Mouse (Mus musculus) ES-Bruce4 (cell line): Measurements from ENCODE around the gene 2210016F16Rik. TPM values are rescaled to one million over a fixed set of nuclear protein-coding genes. Genes with fewer than 3 reads are reported as not detected.
A peak's percentile ranks its signal among the peaks of the same experiment; 100 is the strongest.
"Not testable (repeated sequence)": the region's sequence is repeated elsewhere in the genome, so short reads cannot be mapped to it uniquely, and the experiment has no call there.

ENCODE experiments used
- H3K27ac ChIP-seq: 2 replicates; pipeline ENCODE4 v1.5.1; 2012; ENCODE audit warnings: low read length, inconsistent platforms; ENCODE audit not compliant: insufficient read depth
- H3K27me3 ChIP-seq: 2 replicates; pipeline ENCODE4 v1.6.1; 2012; ENCODE audit warnings: mild to moderate bottlenecking, low read length, inconsistent platforms; ENCODE audit not compliant: control insufficient read depth, poor library complexity, insufficient read depth, severe bottlenecking
- H3K36me3 ChIP-seq: 2 replicates; pipeline ENCODE4 v1.6.1; 2012; ENCODE audit warnings: inconsistent platforms, mild to moderate bottlenecking, low read length, moderate library complexity; ENCODE audit not compliant: control insufficient read depth, poor library complexity, insufficient read depth, severe bottlenecking
- H3K4me1 ChIP-seq: one replicate; pipeline ENCODE4 v1.8.1; 2011; ENCODE audit warnings: low read length; ENCODE audit not compliant: control insufficient read depth, insufficient read depth
- H3K4me3 ChIP-seq: 2 replicates; pipeline ENCODE4 v1.5.1; 2011; ENCODE audit warnings: low read depth, mild to moderate bottlenecking, low read length
- H3K9ac ChIP-seq: 2 replicates; pipeline ENCODE4 v1.6.1; 2012; ENCODE audit warnings: low read depth, mild to moderate bottlenecking, inconsistent platforms; ENCODE audit not compliant: poor library complexity, severe bottlenecking
- H3K9me3 ChIP-seq: replicated peaks from 2 replicates; pipeline ENCODE4 v1.6.1; 2012; ENCODE audit warnings: mild to moderate bottlenecking, low read length, inconsistent platforms; ENCODE audit not compliant: control insufficient read depth, poor library complexity, insufficient read depth, severe bottlenecking
- CTCF ChIP-seq: IDR thresholded peaks from one replicate; pipeline ENCODE4 v1.8.1; 2011; ENCODE audit warnings: low read depth, low read length
- EP300 ChIP-seq: IDR thresholded peaks from 2 replicates; pipeline ENCODE4 v1.6.1; 2011; ENCODE audit warnings: low read depth, low read length; ENCODE audit not compliant: insufficient read depth
- POLR2A ChIP-seq: IDR thresholded peaks from one replicate; pipeline ENCODE4 v1.8.1; 2011; ENCODE audit warnings: low read length; ENCODE audit not compliant: insufficient read depth
- polyA plus RNA-seq: library from polyadenylated mRNA; stranded (reverse); fragments of >200 nt; gene quantifications from 2 replicates; pipeline ENCODE4 v1.2.4, GENCODE M21; 2011; ENCODE audit warnings: low read depth; ENCODE audit not compliant: missing spikeins, insufficient read depth, insufficient read length

Gene 2210016F16Rik
- polyA plus RNA-seq, 1 experiment: 7.1 TPM

GRCm38 (mm10) chr13:58415838-58416237 lies 30.8 kb upstream of the 2210016F16Rik start:
- no peak for TF ChIP-seq CTCF
- TF ChIP-seq EP300: no peak
- no peak for TF ChIP-seq POLR2A
- no peaks in the 10 kb centered on the region for H3K27me3 ChIP-seq
- H3K36me3 ChIP-seq: no peaks in the 10 kb centered on the region
- no peak overlapping the region for H3K9ac ChIP-seq
- H3K4me3 ChIP-seq: no peak overlapping the region
- no peak overlapping the region for H3K27ac ChIP-seq
- no peaks in the 10 kb centered on the region for H3K4me1 ChIP-seq
- H3K9me3 ChIP-seq: peaks cover 9% of the 10 kb centered on the region

GRCm38 (mm10) chr13:58415374-58415773 lies 30.3 kb upstream of the 2210016F16Rik start:
- Histone ChIP-seq H3K4me1 (no peaks in the 10 kb centered on the region), H3K27me3 (no peaks in the 10 kb centered on the region), H3K9me3 (peaks cover 9% of the 10 kb centered on the region), H3K27ac (no peak overlapping the region), H3K36me3 (no peaks in the 10 kb centered on the region), H3K9ac (no peak overlapping the region), H3K4me3 (no peak overlapping the region)
- TF ChIP-seq POLR2A: no peak
- TF ChIP-seq EP300: no peak

GRCm38 (mm10) chr13:58411073-58411472 lies 26.0 kb upstream of the 2210016F16Rik start:
- peaks cover 2% of the 10 kb centered on the region for H3K36me3 ChIP-seq

GRCm38 (mm10) chr13:58403243-58403642 lies 18.2 kb upstream of the 2210016F16Rik start, which contains the start of gene Hnrnpk:
TSS of gene Hnrnpk (minus strand) at chr13:58403343.
- not testable (repeated sequence) for H3K4me1 ChIP-seq, H3K9me3 ChIP-seq, H3K27me3 ChIP-seq
- Histone ChIP-seq H3K4me3 (peak within 1 kb of the TSS; percentile 90), H3K9ac (peak within 1 kb of the TSS; percentile 96), H3K27ac (peak within 1 kb of the TSS; percentile 68), H3K36me3 (peaks cover 12% of the 10 kb centered on the region)

More at GRCm38 (mm10) chr13:58411073-58411472, 26.0 kb upstream of the 2210016F16Rik start:
- Histone ChIP-seq H3K4me3 (no peak overlapping the region), H3K9ac (no peak overlapping the region), H3K4me1 (no peaks in the 10 kb centered on the region), H3K9me3 (peaks cover 9% of the 10 kb centered on the region), H3K27me3 (no peaks in the 10 kb centered on the region), H3K27ac (no peak overlapping the region)
- TF ChIP-seq EP300: no peak
- no peak for TF ChIP-seq CTCF
- no peak for TF ChIP-seq POLR2A

- TF ChIP-seq POLR2A (no peak), CTCF (no peak), EP300 (no peak)
- H3K4me1 ChIP-seq: no peaks in the 10 kb centered on the region
These were observed 17.7 kb upstream of the 2210016F16Rik start for GRCm38 (mm10) chr13:58402744-58403110.

GRCm38 (mm10) chr13:58402003-58402743 lies 17.1 kb upstream of the 2210016F16Rik start, which contains the start of gene Rmi1:
TSS of gene Rmi1 (plus strand) at chr13:58402248.
- H3K4me3 ChIP-seq: peak within 1 kb of the TSS; percentile 90
- peak within 1 kb of the TSS; percentile 96 for H3K9ac ChIP-seq
- H3K9me3 ChIP-seq: no peaks in the 10 kb centered on the region
- no peaks in the 10 kb centered on the region for H3K4me1 ChIP-seq
- peak; percentile 89 for TF ChIP-seq POLR2A
- TF ChIP-seq CTCF: no peak
- peak; percentile 78 for TF ChIP-seq EP300
- H3K27me3 ChIP-seq: no peaks in the 10 kb centered on the region
- peaks cover 21% of the 10 kb centered on the region for H3K36me3 ChIP-seq
- peak within 1 kb of the TSS; percentile 68 for H3K27ac ChIP-seq

More at GRCm38 (mm10) chr13:58402744-58403110, 17.7 kb upstream of the 2210016F16Rik start:
- Histone ChIP-seq H3K9me3 (no peaks in the 10 kb centered on the region), H3K9ac (peak overlapping the region; percentile 96), H3K27ac (peak overlapping the region; percentile 60), H3K4me3 (peak overlapping the region; percentile 75), H3K36me3 (peaks cover 15% of the 10 kb centered on the region), H3K27me3 (no peaks in the 10 kb centered on the region)
